Mouse (Mus musculus) intestine, embryonic 14.5 days (tissue): ENCODE measurements around the gene Usp43. TPM values are rescaled to one million over a fixed set of nuclear protein-coding genes. Genes with fewer than 3 reads are reported as not detected.

Source experiments
- ATAC-seq: fragments of 200-750 bp; cut with Nextera tagmentation; replicated peaks from 2 replicates; pipeline ENCODE4 v1.8.0; 2017; ENCODE audit warnings: low read depth, moderate number of reproducible peaks, moderate TSS enrichment, moderate library complexity; ENCODE audit not compliant: low FRiP score, low TSS enrichment
- DNase-seq: peaks from one replicate; pipeline ENCODE4 v3.0.0-alpha.2; 2018; ENCODE audit warnings: low spot score
- H3K27ac ChIP-seq: fragments of 300-500 bp; sonication (generic); 2 replicates; pipeline ENCODE4 v1.5.1; 2014; ENCODE audit warnings: low read depth, mild to moderate bottlenecking, control low read depth
- H3K27me3 ChIP-seq: fragments of 300-500 bp; sonication (generic); replicated peaks from 2 replicates; pipeline ENCODE4 v1.6.1; 2014; ENCODE audit warnings: low read length, control low read depth; ENCODE audit not compliant: control insufficient read depth, insufficient read depth
- H3K36me3 ChIP-seq: fragments of 300-500 bp; sonication (generic); 2 replicates; pipeline ENCODE4 v1.6.1; 2014; ENCODE audit warnings: low read length, control low read depth; ENCODE audit not compliant: control insufficient read depth, insufficient read depth
- H3K4me1 ChIP-seq: fragments of 300-500 bp; sonication (generic); replicated peaks from 2 replicates; pipeline ENCODE4 v1.6.1; 2014; ENCODE audit warnings: low read length, control low read depth, mixed read lengths; ENCODE audit not compliant: control insufficient read depth, insufficient read depth
- H3K4me2 ChIP-seq: fragments of 300-500 bp; sonication (generic); 2 replicates; pipeline ENCODE4 v1.6.1; 2014; ENCODE audit warnings: low read length
- H3K4me3 ChIP-seq: fragments of 300-500 bp; sonication (generic); 2 replicates; pipeline ENCODE4 v1.5.1; 2014; ENCODE audit warnings: low read depth, low read length, control low read depth, mixed read lengths
- H3K9ac ChIP-seq: fragments of 300-500 bp; sonication (generic); 2 replicates; pipeline ENCODE4 v1.6.1; 2014; ENCODE audit warnings: mild to moderate bottlenecking, low read length
- H3K9me3 ChIP-seq: fragments of 300-500 bp; sonication (generic); 2 replicates; pipeline ENCODE4 v1.6.1; 2016; ENCODE audit warnings: low read length, control low read depth; ENCODE audit not compliant: control insufficient read depth
- WGBS: fragments of 180-500 bp; shearing (Covaris S2); extraction: QIAGEN DNeasy Blood & Tissue Kit; methylation state at CpG from one replicate; pipeline ENCODE4 v1.1.7; 2014; 5-methylcytosine and 5-hydroxymethylcytosine counted together
- polyA plus RNA-seq: library from polyadenylated mRNA; unstranded; fragments of >200 nt; fragmentation: Nextera tagmentation; extraction: Ambion mirVana; gene quantifications from 2 replicates; pipeline ENCODE4 v1.2.1, GENCODE M21; 2014

The Usp43 gene
- polyA plus RNA-seq, 1 experiment from 2014 or later = 5.4 TPM

DNA sequence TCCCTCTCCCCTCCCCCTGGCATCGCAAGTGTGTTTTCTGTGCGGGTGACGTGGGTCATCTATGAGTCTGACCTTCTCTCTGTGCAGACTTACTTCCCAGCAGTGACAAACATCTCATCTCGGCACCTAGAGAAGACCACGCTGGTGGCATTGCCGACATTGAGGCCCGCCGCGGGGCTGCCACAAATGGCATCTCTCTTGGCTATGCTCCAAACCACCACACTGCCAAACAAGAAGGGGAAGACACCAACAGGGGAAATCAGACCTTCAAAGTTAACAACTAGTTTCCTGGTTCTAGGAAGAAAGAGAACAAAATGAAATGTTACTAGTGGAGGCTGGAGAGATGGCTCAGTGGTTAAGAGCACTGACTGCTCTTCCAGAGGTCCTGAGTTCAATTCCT is 27.5 kb upstream of the Usp43 start:
- Histone ChIP-seq H3K27me3 (no peaks in the 10 kb centered on the region), H3K36me3 (no peaks in the 10 kb centered on the region), H3K27ac (no peak overlapping the region), H3K4me1 (no peaks in the 10 kb centered on the region; the same call in 1 of the 2 replicates), H3K9ac (no peak overlapping the region), H3K9me3 (0 out of 2 replicates have a peak, but pooled peaks cover 3% of the 10 kb centered on the region), H3K4me3 (no peak overlapping the region), H3K4me2 (no peak overlapping the region)
- DNase-seq (no peak), ATAC-seq (no peak)
- WGBS = 80% methylated on average over 9 of the region's 9 CpGs

- no peak overlapping the region for H3K27ac ChIP-seq
- no peaks in the 10 kb centered on the region; the same call in 1 of the 2 replicates for H3K4me1 ChIP-seq
- no peak overlapping the region for H3K4me3 ChIP-seq
- H3K36me3 ChIP-seq = no peaks in the 10 kb centered on the region
- ATAC-seq (no peak), DNase-seq (no peak)
- 0 out of 2 replicates have a peak, but pooled peaks cover 3% of the 10 kb centered on the region for H3K9me3 ChIP-seq
- H3K27me3 ChIP-seq = no peaks in the 10 kb centered on the region
- WGBS = 35% methylated on average over 3 of the region's 3 CpGs
- no peak overlapping the region for H3K9ac ChIP-seq
- no peak overlapping the region for H3K4me2 ChIP-seq
Observed at GRCm38 (mm10) chr11:67948229-67948628, 26.3 kb upstream of the Usp43 start.

GRCm38 (mm10) chr11:67932156-67932555 is 10.2 kb upstream of the Usp43 start:
- Histone ChIP-seq H3K9me3 (no peaks in the 10 kb centered on the region), H3K4me1 (no peaks in the 10 kb centered on the region), H3K27ac (no peak overlapping the region), H3K36me3 (no peaks in the 10 kb centered on the region), H3K27me3 (no peaks in the 10 kb centered on the region), H3K4me3 (no peak overlapping the region), H3K4me2 (no peak overlapping the region), H3K9ac (no peak overlapping the region)
- WGBS = 88% methylated on average over 3 of the region's 3 CpGs
- ATAC-seq (no peak), DNase-seq (no peak)

DNA sequence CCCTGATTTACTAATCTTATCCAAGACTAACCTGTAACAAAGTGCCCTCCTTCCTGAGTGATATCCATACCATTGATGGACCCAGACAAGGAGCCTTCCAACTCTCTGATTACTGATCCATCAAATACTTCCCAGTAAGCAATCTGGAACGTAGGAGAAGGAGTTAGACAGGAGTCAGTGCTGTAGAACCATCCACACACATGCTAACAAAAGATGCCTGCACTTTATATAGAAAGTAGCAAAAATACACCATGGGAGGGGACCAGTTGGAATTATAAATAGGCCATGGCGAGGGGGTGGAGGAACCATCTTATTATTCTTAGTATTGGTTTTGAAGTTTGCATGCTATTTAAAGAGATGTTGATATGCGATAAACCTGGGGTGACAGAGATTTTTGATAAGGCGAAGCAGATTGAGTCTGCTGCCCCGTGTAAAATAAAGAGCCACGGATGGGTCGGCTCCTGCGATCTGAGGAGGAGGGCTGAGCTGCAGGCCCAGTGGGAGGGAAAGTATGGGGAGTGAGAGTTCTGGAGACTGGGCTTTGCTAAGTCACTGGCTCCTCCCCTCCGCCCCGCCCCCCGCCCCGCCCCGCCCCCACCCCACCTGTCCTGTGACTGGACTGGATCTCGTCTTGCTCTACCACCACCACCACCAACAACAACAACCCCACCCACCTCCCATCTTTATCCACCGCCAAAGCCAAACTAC is 4.5 kb upstream of the Usp43 start:
- ATAC-seq = no peak
- Histone ChIP-seq H3K27me3 (peaks cover under 1% of the 10 kb centered on the region; the same call in 1 of the 2 replicates), H3K4me3 (no peak overlapping the region), H3K36me3 (no peaks in the 10 kb centered on the region), H3K9me3 (no peaks in the 10 kb centered on the region), H3K4me1 (no peaks in the 10 kb centered on the region), H3K27ac (no peak overlapping the region), H3K9ac (no peak overlapping the region), H3K4me2 (no peak overlapping the region)
- WGBS = 14% methylated on average over 15 of the region's 15 CpGs
- no peak for DNase-seq

DNA sequence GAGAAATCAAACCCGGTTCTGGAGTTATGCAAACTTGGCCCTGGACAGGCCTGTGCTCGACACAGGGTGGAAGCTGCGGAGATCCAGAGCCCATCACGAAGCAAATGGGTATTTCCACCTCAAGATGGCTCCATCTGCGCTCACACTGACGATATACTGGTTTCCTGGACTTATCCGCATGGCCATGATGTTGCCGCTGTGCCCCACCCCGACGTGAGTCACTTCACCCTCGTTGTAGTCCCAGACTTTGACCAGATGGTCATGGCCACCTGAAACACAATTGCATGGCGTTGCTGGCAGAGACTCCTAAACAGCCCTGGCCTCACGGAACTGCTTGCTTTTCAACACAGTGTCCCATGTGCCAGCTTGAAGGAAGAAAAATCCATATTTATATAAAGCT is 3.0 kb upstream of the Usp43 start:
- DNase-seq (no peak), ATAC-seq (no peak)
- H3K4me3 ChIP-seq = no peak overlapping the region
- 83% methylated on average over 13 of the region's 13 CpGs for WGBS
- peaks cover 15% of the 10 kb centered on the region; the same call in 1 of the 2 replicates for H3K27me3 ChIP-seq
- no peak overlapping the region for H3K27ac ChIP-seq
- H3K4me2 ChIP-seq = no peak overlapping the region
- no peak overlapping the region for H3K9ac ChIP-seq
- no peaks in the 10 kb centered on the region for H3K9me3 ChIP-seq
- H3K4me1 ChIP-seq = no peaks in the 10 kb centered on the region
- no peaks in the 10 kb centered on the region for H3K36me3 ChIP-seq

- WGBS = 89% methylated on average over 5 of the region's 5 CpGs
- H3K9me3 ChIP-seq = no peaks in the 10 kb centered on the region
- peaks cover 16% of the 10 kb centered on the region; the same call in 1 of the 2 replicates for H3K27me3 ChIP-seq
- no peak overlapping the region for H3K27ac ChIP-seq
- peak overlapping the region; percentile 15; the same call in 1 of the 2 replicates for H3K4me3 ChIP-seq
- no peak for ATAC-seq
- no peak overlapping the region for H3K9ac ChIP-seq
- no peaks in the 10 kb centered on the region for H3K4me1 ChIP-seq
- H3K36me3 ChIP-seq = no peaks in the 10 kb centered on the region
- peak overlapping the region; percentile 99 for H3K4me2 ChIP-seq
- no peak for DNase-seq
Observed at GRCm38 (mm10) chr11:67923720-67924119, 1.8 kb upstream of the Usp43 start.

GRCm38 (mm10) chr11:67922755-67923125 is 787 bp upstream of the Usp43 start:
- H3K36me3 ChIP-seq = no peaks in the 10 kb centered on the region
- H3K27me3 ChIP-seq = peaks cover 16% of the 10 kb centered on the region; the same call in 1 of the 2 replicates
- no peaks in the 10 kb centered on the region for H3K4me1 ChIP-seq
- peak overlapping the region; percentile 99 for H3K4me2 ChIP-seq
- peak; percentile 88 for DNase-seq
- H3K27ac ChIP-seq = peak overlapping the region; percentile 78
- WGBS = under 1% methylated on average over 12 of the region's 12 CpGs
- H3K4me3 ChIP-seq = peak overlapping the region; percentile 67
- peak; percentile 82 for ATAC-seq
- no peaks in the 10 kb centered on the region for H3K9me3 ChIP-seq
- H3K9ac ChIP-seq = peak overlapping the region; percentile 64

- no peak for DNase-seq
- Histone ChIP-seq H3K9ac (peak overlapping the region; percentile 64), H3K36me3 (no peaks in the 10 kb centered on the region), H3K9me3 (no peaks in the 10 kb centered on the region), H3K4me3 (peak overlapping the region; percentile 67), H3K4me2 (peak overlapping the region; percentile 99), H3K27ac (peak overlapping the region; percentile 78), H3K27me3 (peaks cover 16% of the 10 kb centered on the region; the same call in 1 of the 2 replicates), H3K4me1 (no peaks in the 10 kb centered on the region)
- peak; percentile 42 for ATAC-seq
- WGBS = 2% methylated on average over 47 of the region's 47 CpGs
Observed at GRCm38 (mm10) chr11:67921091-67921826, 694 bp downstream of the Usp43 start.
